Mouse (Mus musculus): ENCODE measurements around the gene Kirrel3. TPM values are rescaled to one million over a fixed set of nuclear protein-coding genes. Genes with fewer than 3 reads are reported as not detected.
A peak's percentile ranks its signal among the peaks of the same experiment; 100 is the strongest.

Kirrel3 gene
- polyA plus RNA-seq, 1 experiment from 2014 or later, result 0.13 TPM

DNA sequence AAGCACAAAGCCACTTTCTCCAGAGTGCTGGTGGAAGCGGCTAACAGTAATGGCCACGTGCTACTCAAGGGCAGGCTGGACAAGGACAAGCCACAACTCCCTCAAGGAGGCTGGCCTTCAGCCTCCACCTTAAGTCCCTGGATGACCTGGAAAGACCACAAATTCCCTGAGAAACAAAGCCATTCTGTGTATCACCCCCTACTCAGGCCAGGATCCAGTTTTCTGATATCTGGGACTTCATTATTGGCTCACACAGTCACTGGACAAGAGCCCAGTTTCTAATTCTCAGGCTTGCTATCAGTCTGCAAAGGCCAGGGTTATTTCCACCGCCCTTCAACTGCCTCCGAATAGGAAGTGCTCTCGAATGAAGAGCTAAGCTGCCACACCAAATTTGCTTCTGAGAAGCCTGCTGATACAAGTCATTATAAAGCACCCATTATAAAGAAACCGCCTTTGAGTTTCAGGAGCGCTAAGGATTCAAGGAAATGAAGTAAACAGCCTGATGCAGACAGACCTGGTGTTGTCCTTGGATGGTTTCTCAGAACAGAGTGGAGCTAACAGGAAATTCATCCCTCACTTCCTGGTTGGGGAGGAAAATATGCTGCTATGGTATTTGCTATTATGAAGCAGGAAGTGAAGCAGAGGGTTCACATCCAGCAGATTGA is 553.4 kb downstream of the Kirrel3 start:
- H3K36me3 ChIP-seq (replicated peaks), result no peaks in the 10 kb centered on the region
- H3K27ac ChIP-seq (replicated peaks), result no peak overlapping the region
- no peak overlapping the region for H3K4me3 ChIP-seq (replicated peaks)
- H3K9ac ChIP-seq, result no peak overlapping the region
- peaks cover 6% of the 10 kb centered on the region for H3K27me3 ChIP-seq
- ATAC-seq (ENCODE audit: insufficient read depth), result peak; percentile 51
- peaks cover 13% of the 10 kb centered on the region for H3K4me1 ChIP-seq (replicated peaks)
- WGBS (ENCODE audit: insufficient replicate concordance), result 46% methylated on average over 7 of the region's 7 CpGs
- no peaks in the 10 kb centered on the region for H3K9me3 ChIP-seq (replicated peaks)
- H3K4me2 ChIP-seq, result no peak overlapping the region

DNA sequence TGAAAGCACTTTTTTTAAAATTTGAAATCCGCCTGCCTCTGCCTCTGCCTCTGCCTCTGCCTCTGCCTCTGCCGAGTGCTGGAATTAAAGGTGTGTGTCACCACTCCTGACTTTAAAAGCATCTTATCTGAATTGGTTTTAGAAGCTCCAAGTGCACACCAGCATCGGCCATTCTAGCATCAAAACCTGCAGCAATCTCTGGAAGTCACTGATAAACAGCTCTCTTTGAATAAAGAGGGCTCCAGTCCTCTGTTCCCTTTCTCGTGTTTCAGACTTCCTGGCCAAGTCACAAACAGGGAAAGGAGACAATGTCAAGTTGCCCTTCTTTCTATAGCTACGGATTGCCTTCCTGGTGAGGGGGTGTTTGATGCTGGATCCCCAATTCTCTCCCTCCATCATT is 554.2 kb downstream of the Kirrel3 start:
- Histone ChIP-seq H3K27ac (replicated peaks) (no peak overlapping the region), H3K27me3 (peaks cover 4% of the 10 kb centered on the region), H3K4me3 (replicated peaks) (no peak overlapping the region), H3K9ac (no peak overlapping the region), H3K4me1 (replicated peaks) (peaks cover 13% of the 10 kb centered on the region), H3K9me3 (replicated peaks) (no peaks in the 10 kb centered on the region), H3K36me3 (replicated peaks) (no peaks in the 10 kb centered on the region), H3K4me2 (no peak overlapping the region)
- ATAC-seq (ENCODE audit: insufficient read depth), result no peak
- 17% methylated on average over 5 of the region's 5 CpGs for WGBS (ENCODE audit: insufficient replicate concordance)

DNA sequence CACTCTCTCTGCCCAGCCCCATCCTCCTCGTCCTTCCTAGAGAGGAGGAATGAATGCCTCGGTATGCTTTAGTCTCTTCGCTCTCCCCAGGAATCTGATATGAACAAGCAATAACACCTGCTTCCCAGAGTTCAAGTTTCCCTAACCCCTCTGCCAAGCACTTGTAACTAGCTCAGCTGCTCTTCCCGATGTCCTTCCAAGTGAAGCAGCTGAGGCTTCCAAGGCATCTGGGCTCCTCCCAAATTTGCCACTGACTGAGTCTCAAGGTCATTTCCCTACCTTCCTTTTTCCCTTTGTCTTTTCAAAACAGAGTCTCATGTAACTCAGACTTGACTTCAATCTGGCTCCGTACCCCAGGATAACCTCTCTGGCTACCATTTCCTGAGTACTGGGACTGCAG is 555.8 kb downstream of the Kirrel3 start:
- Histone ChIP-seq H3K4me2 (no peak overlapping the region), H3K36me3 (replicated peaks) (peaks cover 15% of the 10 kb centered on the region), H3K27me3 (no peaks in the 10 kb centered on the region), H3K4me1 (replicated peaks) (peaks cover 23% of the 10 kb centered on the region), H3K4me3 (replicated peaks) (no peak overlapping the region), H3K27ac (replicated peaks) (no peak overlapping the region), H3K9me3 (replicated peaks) (no peaks in the 10 kb centered on the region), H3K9ac (no peak overlapping the region)
- ATAC-seq (ENCODE audit: insufficient read depth), result no peak
- WGBS (ENCODE audit: insufficient replicate concordance), result 69% methylated on average over 5 of the region's 5 CpGs

DNA sequence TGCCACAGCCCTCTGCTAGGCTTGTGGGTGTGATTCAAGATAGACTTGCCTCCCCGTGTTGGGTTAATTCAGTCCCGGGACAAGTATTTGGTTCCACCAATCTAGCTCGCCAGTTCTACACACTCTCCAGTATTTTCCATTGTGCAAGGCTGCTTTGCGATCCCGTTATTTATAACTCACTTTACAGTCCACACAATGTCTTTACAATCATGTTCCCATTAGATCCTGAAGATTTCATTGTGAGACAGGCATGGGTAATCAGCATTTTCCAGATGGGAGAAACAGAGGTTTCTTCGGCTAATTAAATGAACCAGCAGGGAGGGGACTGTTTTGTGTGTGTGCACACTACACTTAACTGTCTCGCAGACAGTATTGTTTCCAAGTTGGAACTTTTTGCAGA is 557.9 kb downstream of the Kirrel3 start:
- Histone ChIP-seq H3K36me3 (replicated peaks) (peaks cover 36% of the 10 kb centered on the region), H3K27ac (replicated peaks) (no peak overlapping the region), H3K4me3 (replicated peaks) (no peak overlapping the region), H3K4me2 (no peak overlapping the region), H3K4me1 (replicated peaks) (peaks cover 22% of the 10 kb centered on the region), H3K27me3 (no peaks in the 10 kb centered on the region), H3K9me3 (replicated peaks) (no peaks in the 10 kb centered on the region), H3K9ac (no peak overlapping the region)
- 74% methylated on average over 7 of the region's 7 CpGs for WGBS (ENCODE audit: insufficient replicate concordance)
- no peak for ATAC-seq (ENCODE audit: insufficient read depth)

DNA sequence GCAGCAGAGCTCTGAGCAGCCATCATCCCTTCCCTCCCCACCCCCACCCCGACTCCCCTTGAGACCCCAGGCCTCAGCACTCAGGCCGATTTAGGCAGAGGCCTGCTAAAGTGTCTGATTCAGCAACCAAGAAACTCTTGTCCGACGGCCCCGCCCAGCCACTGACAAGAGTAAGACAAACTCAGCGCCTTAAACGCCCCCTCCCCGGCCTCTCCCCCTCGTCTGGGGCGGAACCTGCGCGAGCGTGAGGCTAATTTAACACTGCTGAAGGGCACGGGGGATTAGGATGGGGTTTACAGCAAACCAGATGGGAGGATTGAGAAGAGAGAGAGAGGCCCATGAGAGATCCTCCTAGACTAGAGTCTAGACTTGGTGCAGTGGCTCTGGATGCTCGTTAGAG is 558.8 kb downstream of the Kirrel3 start:
- H3K36me3 ChIP-seq (replicated peaks), result peaks cover 45% of the 10 kb centered on the region
- H3K4me2 ChIP-seq, result no peak overlapping the region
- H3K4me3 ChIP-seq (replicated peaks), result no peak overlapping the region
- no peaks in the 10 kb centered on the region for H3K9me3 ChIP-seq (replicated peaks)
- WGBS (ENCODE audit: insufficient replicate concordance), result 62% methylated on average over 15 of the region's 15 CpGs
- no peak overlapping the region for H3K9ac ChIP-seq
- ATAC-seq (ENCODE audit: insufficient read depth), result no peak
- peaks cover 19% of the 10 kb centered on the region for H3K4me1 ChIP-seq (replicated peaks)
- H3K27ac ChIP-seq (replicated peaks), result no peak overlapping the region
- no peaks in the 10 kb centered on the region for H3K27me3 ChIP-seq

DNA sequence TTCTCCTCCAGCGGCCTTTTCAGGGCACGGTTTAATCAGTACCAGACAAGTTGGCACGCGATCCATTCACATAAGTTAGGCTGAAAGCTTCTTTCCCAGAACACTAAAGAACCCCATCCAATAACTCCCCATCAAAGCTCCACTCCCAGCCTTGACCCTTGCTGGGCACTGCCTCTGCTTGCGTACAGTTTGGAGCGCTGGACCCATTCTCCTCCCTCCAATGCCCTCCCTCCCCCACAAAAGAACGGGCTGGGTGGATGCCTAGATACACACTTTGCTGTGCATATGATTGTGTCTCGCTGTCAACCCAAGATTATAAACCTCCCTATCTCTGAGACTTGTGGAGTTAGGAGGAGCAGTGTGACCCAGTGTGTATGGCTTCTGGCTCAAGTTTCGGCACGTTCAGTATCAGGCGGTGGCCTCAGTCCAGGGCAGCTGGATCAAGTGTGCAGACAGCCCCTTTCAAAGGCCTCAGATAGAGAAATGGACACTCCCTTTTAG is 559.4 kb downstream of the Kirrel3 start:
- H3K4me3 ChIP-seq (replicated peaks), result no peak overlapping the region
- peak overlapping the region; percentile 9; the same call in 1 of the 2 replicates for H3K27ac ChIP-seq (replicated peaks)
- H3K27me3 ChIP-seq, result no peaks in the 10 kb centered on the region
- no peak overlapping the region for H3K4me2 ChIP-seq
- H3K36me3 ChIP-seq (replicated peaks), result peaks cover 50% of the 10 kb centered on the region
- 76% methylated on average over 11 of the region's 11 CpGs for WGBS (ENCODE audit: insufficient replicate concordance)
- peak; percentile 29; the same call in 1 of the 2 replicates for ATAC-seq (ENCODE audit: insufficient read depth)
- H3K9ac ChIP-seq, result no peak overlapping the region
- no peaks in the 10 kb centered on the region for H3K9me3 ChIP-seq (replicated peaks)
- H3K4me1 ChIP-seq (replicated peaks), result peaks cover 19% of the 10 kb centered on the region

DNA sequence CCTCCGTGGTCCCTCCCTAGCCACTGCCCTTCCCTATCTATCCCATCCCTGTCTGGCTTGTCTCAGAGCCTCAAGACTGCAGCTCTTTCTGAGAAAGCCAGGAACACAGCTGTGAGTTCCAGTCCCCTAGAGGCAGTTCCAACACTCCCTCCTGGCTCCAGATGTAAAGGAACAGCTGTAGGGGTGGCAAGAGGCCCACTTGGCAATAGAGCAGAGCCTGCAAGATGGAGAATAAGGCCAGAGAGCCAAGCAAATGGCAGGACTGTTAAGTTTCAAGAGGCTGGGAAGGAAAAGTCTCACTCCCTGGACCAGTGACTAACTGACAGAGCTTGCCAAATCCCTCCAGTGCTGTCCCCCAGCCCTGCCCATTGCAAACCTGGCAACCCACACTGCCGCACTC is 560.1 kb downstream of the Kirrel3 start:
- WGBS (ENCODE audit: insufficient replicate concordance), result 66% methylated on average over 2 of the region's 2 CpGs
- H3K27ac ChIP-seq (replicated peaks), result no peak overlapping the region; the same call in 1 of the 2 replicates
- H3K9me3 ChIP-seq (replicated peaks), result no peaks in the 10 kb centered on the region
- H3K4me2 ChIP-seq, result no peak overlapping the region
- H3K4me1 ChIP-seq (replicated peaks), result peaks cover 19% of the 10 kb centered on the region
- no peak for ATAC-seq (ENCODE audit: insufficient read depth)
- H3K27me3 ChIP-seq, result no peaks in the 10 kb centered on the region
- no peak overlapping the region for H3K4me3 ChIP-seq (replicated peaks)
- H3K9ac ChIP-seq, result no peak overlapping the region
- peaks cover 56% of the 10 kb centered on the region for H3K36me3 ChIP-seq (replicated peaks)

DNA sequence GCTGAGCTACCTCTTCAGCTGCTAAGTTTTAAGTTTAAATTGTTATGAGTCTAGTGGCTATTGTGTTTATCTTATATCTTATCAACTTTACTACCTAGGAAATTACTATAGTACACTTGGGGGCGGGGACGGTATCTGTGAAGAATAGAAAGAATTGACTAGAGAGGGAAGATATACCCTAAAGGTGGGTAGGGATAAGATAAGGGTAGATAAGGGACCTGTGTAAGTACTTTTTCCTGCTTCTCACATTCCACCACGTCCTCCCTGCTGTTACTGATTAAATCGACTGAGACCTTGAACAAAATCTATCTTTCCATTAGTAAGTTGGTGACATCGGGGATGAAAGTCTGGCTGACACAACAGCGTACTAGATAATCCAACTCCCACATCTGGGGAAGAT is 562.8 kb downstream of the Kirrel3 start:
- H3K9ac ChIP-seq, result no peak overlapping the region
- no peaks in the 10 kb centered on the region for H3K9me3 ChIP-seq (replicated peaks)
- no peak overlapping the region for H3K4me2 ChIP-seq
- no peak overlapping the region for H3K4me3 ChIP-seq (replicated peaks)
- peaks cover 12% of the 10 kb centered on the region; the same call in 1 of the 2 replicates for H3K4me1 ChIP-seq (replicated peaks)
- ATAC-seq (ENCODE audit: insufficient read depth), result no peak
- no peaks in the 10 kb centered on the region for H3K27me3 ChIP-seq
- WGBS (ENCODE audit: insufficient replicate concordance), result 62% methylated on average over 6 of the region's 6 CpGs
- H3K27ac ChIP-seq (replicated peaks), result no peak overlapping the region
- peaks cover 83% of the 10 kb centered on the region for H3K36me3 ChIP-seq (replicated peaks)

DNA sequence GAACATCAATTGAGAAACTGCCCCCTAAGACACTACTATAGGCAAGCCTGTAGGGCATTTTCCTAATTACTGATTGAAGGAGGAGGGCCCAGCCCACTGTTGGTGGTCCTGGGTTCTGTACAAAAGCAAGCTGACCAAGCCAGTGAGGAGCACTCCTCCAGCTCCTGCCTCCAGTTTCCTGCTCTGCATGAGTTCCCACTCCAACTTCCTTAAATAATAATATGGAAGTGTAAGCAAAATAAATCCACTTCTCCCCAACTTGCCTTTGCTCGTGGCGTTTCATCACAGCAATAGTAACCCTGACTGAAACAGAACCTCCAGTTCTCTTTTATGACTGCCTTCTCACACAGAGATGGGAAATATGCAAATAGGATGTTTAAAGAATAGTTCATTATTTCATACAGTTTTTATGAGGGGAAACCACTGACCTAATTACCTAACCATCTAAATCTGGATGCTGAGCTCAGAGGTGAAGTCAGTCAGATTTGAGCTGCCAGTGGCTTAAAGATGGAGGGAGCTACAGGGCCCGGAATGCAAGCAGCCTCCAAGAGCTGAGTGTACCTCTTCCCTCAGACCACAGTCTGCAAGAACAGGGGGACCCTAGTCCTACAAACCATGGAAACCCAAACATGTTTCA is 564.3 kb downstream of the Kirrel3 start:
- Histone ChIP-seq H3K4me2 (no peak overlapping the region), H3K9me3 (replicated peaks) (no peaks in the 10 kb centered on the region), H3K4me3 (replicated peaks) (no peak overlapping the region), H3K27me3 (no peaks in the 10 kb centered on the region), H3K36me3 (replicated peaks) (peaks cover 98% of the 10 kb centered on the region), H3K9ac (no peak overlapping the region), H3K27ac (replicated peaks) (no peak overlapping the region), H3K4me1 (replicated peaks) (peaks cover 12% of the 10 kb centered on the region; the same call in 1 of the 2 replicates)
- no peak for ATAC-seq (ENCODE audit: insufficient read depth)
- WGBS (ENCODE audit: insufficient replicate concordance), result 83% methylated on average over 3 of the region's 3 CpGs

DNA sequence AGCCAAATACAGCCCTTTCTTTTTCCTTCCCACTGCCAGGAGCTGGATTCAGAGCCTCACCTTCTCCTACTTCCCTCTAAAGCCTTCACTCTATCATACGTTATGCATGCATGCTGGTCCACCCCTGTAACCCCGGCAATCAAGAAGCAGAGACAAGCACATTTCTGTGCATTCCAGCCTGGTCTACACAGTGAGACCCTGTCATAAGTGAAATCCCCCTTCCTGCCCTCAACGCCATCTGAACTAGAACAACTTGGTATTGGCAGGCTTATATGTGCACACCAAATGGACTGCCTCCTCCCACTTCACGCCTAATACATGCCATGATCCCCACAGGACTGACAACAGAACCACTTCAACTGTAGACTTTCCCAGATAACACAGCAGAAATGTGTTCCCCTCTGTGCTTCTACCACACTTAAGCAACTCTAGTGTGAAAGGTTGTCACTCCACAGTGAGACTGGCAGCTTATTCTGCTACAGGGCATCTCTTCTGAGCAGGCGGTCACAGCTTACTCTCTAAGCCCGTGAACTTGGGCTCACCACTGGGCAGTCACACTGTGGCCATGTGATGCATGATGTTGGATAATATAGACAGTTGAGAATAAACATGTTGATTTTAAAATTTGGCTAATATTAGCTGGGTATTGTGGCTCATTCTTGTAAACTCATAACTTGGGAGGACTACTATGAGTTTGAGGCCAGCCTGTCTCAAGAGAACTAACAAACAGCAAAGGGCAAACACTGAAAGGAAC is 565.2 kb downstream of the Kirrel3 start:
- Histone ChIP-seq H3K36me3 (replicated peaks) (peaks cover 92% of the 10 kb centered on the region), H3K4me2 (no peak overlapping the region)
- WGBS (ENCODE audit: insufficient replicate concordance), result 87% methylated on average over 6 of the region's 6 CpGs

DNA sequence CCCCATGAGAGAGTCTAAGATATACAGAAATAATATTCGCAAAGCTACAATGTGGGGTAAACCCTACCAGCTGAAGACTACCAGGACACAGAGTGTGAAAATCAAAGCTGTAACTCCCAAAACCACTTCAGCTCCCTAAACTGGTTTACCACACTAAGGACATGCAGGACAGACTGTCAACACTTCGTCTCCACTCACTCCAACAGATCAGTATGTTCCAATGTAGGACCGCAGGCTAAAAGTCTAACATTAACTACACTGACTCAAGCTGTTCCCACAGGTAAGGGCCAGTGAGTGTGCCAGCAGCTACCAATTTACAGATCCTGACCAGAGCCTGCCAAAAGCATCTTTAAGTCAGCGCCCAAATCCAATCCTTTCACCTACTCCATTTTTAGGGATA is 566.0 kb downstream of the Kirrel3 start:
- H3K27ac ChIP-seq (replicated peaks), result no peak overlapping the region
- no peak overlapping the region for H3K9ac ChIP-seq
- H3K4me2 ChIP-seq, result no peak overlapping the region
- H3K27me3 ChIP-seq, result no peaks in the 10 kb centered on the region
- H3K4me1 ChIP-seq (replicated peaks), result peaks cover 5% of the 10 kb centered on the region; the same call in 1 of the 2 replicates
- H3K9me3 ChIP-seq (replicated peaks), result no peaks in the 10 kb centered on the region
- 90% methylated on average over 4 of the region's 4 CpGs for WGBS (ENCODE audit: insufficient replicate concordance)
- ATAC-seq (ENCODE audit: insufficient read depth), result no peak
- peaks cover 84% of the 10 kb centered on the region for H3K36me3 ChIP-seq (replicated peaks)
- no peak overlapping the region for H3K4me3 ChIP-seq (replicated peaks)

More for the DNA sequence above, 565.2 kb downstream of the Kirrel3 start:
- H3K4me3 ChIP-seq (replicated peaks), result no peak overlapping the region
- H3K27me3 ChIP-seq, result no peaks in the 10 kb centered on the region
- ATAC-seq (ENCODE audit: insufficient read depth), result no peak
- H3K9ac ChIP-seq, result no peak overlapping the region
- H3K9me3 ChIP-seq (replicated peaks), result no peaks in the 10 kb centered on the region
- peaks cover 13% of the 10 kb centered on the region; the same call in 1 of the 2 replicates for H3K4me1 ChIP-seq (replicated peaks)
- no peak overlapping the region for H3K27ac ChIP-seq (replicated peaks)

Data from liver, embryonic 15.5 days (tissue).